Mouse (Mus musculus): Measurements from ENCODE around the gene Zfp747.

DNA sequence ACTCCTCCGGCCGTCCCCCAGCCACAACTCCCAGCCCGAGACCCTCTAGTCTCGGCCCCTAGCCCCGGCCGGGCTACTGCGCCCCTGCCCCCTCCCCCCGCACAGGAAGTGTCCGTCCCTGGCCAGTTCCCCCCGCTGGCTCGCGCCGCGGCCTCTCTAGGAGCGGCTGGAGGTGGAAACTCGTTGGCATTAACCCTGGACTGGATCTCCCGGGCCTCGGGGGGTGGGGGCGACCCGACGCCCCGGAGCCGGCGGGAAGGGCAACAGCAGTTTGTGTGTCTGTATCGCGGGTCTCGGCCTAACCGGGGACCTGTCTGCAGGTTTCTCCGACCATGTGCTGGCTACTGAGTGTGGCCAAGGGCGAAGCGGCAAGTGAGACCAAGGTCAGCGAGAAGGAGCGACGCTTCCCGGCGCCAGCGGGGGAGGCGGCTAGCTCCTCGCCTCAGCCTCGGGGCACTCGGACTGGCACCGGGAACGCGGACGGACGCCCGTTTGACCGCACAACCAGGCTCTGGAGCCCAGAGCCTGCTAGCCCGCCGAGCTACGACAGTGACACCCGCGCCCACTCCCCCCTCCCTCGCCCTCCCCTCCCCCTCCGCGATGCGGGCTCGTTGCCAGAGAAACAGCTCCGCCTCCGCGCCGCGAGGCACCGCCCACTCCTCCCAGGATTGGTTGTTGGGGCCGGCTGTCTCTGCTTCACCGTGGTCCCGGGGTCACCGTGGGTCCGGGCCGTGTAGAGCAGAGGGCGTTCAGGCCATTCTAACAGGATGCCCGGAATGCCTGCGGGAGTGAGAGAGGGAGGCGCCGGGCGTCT, 30.1 kb downstream of the Zfp747 start, which contains the start of gene Zfp768:
- TF ChIP-seq POLR2A (IDR thresholded peaks at IDR 0.05; ENCODE audit: low read depth, low read length) (no peak), CTCF (IDR thresholded peaks at IDR 0.05; ENCODE audit: extremely low read depth, insufficient read depth, insufficient read length, insufficient replicate concordance) (no peak)
